Mouse (Mus musculus) splenic B cell, adult 2 months (primary cell): Measurements from ENCODE around the gene Twsg1.
A peak's percentile ranks its signal among the peaks of the same experiment; 100 is the strongest.

Experiments
- DNase-seq: peaks from one replicate; pipeline ENCODE4 v3.0.0-alpha.2; 2011; ENCODE audit warnings: low read depth, low spot score
- H3K27me3 ChIP-seq: 2 replicates; pipeline ENCODE4 v1.6.1; 2012; ENCODE audit warnings: mild to moderate bottlenecking, low read length, moderate library complexity, mixed read lengths; ENCODE audit not compliant: control insufficient read depth, poor library complexity, insufficient read depth, severe bottlenecking
- H3K36me3 ChIP-seq: 2 replicates; pipeline ENCODE4 v1.6.1; 2012; ENCODE audit warnings: mild to moderate bottlenecking, low read length, moderate library complexity, mixed read lengths; ENCODE audit not compliant: control insufficient read depth, poor library complexity, insufficient read depth, severe bottlenecking

Twsg1 gene

DNA sequence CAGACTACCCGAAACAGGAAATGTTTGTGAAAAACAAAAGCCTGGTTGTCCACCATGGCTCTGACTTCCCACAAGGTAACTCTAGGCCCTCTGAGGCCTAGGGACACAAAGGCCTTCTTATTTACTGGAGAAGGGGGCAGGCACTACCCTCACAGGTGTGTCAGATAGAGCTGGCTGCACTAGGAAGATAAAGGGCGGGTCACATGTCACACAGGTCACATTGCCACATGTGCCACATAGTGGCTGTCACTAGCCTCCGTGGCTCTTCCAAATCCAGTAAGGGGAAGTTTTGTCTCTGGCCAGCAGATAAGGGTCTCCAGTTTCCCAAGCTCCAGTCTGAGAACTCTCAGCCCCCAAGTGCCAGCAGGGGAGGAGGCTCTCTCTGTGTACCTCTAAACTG is 31.8 kb downstream of the Twsg1 start:
- no peaks in the 10 kb centered on the region for H3K27me3 ChIP-seq
- peaks cover 10% of the 10 kb centered on the region; the same call in 1 of the 2 replicates for H3K36me3 ChIP-seq
- DNase-seq, result no peak

DNA sequence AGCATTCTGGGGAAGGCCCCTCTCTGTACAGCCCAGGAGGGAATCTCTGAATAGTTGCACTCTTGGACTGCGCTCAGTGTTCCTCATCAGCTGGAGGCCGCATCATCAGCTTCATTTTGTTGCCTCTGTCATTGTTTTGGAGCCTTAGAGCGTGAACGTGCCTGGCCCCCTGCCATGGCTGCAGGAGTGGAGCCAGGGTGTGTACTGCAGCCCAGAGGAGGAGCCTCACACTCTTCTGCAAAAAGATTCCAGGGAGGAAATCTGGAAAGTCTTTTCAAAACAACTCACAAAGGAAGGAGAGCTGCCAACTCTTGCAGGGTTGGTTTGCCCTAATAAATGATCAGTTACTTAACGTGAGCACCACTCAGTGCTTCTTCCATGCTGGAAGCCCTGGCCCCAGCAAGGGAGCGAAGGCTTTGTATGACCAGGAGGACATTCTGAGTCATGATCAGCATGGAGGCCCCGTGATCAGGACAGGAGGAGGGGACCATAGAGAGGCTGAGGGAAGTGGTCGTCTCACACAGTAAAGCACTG is 34.8 kb downstream of the Twsg1 start:
- no peak for DNase-seq
- Histone ChIP-seq H3K27me3 (no peaks in the 10 kb centered on the region), H3K36me3 (no peaks in the 10 kb centered on the region)

DNA sequence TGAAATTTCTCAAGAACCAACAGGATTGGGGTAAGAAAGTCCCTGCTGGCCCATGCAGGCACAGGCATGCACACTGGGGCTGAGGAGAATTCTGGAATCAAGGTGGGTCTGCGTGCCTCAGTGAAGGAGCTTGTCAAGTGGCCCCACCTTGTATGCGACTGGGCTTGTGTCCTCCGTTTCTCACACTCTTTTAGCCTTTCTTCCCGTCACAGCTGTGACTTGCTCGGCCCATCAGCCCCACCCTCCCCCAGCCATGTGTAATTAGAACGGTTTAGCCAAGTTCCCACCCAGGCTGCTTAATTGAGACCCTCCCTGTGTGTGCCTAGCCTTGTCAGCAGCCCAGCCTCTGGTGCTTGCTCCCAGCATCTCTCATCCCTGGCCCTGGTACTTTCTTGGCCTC is 36.9 kb downstream of the Twsg1 start:
- no peak for DNase-seq
- no peaks in the 10 kb centered on the region for H3K27me3 ChIP-seq
- H3K36me3 ChIP-seq, result no peaks in the 10 kb centered on the region

DNA sequence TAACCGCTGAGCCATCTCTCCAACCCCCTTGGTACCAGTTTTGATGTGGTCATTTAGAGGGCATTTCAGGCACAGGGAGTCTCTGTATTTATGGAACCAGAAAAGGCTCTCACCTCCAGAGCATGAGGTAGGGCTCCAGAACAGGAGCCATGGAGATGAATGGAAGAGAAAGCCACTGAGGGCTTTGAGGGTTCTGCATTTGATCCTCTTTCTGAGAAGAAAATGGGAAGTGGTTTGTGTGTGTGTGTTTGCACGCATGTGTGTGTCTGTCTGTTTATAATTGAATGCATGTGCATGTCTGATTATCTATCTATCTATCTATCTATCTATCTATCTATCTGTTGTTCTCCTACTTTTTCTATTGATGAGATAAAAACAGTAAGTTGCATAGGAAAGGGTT is 38.8 kb downstream of the Twsg1 start:
- Histone ChIP-seq H3K36me3 (no peaks in the 10 kb centered on the region), H3K27me3 (no peaks in the 10 kb centered on the region)
- no peak for DNase-seq

DNA sequence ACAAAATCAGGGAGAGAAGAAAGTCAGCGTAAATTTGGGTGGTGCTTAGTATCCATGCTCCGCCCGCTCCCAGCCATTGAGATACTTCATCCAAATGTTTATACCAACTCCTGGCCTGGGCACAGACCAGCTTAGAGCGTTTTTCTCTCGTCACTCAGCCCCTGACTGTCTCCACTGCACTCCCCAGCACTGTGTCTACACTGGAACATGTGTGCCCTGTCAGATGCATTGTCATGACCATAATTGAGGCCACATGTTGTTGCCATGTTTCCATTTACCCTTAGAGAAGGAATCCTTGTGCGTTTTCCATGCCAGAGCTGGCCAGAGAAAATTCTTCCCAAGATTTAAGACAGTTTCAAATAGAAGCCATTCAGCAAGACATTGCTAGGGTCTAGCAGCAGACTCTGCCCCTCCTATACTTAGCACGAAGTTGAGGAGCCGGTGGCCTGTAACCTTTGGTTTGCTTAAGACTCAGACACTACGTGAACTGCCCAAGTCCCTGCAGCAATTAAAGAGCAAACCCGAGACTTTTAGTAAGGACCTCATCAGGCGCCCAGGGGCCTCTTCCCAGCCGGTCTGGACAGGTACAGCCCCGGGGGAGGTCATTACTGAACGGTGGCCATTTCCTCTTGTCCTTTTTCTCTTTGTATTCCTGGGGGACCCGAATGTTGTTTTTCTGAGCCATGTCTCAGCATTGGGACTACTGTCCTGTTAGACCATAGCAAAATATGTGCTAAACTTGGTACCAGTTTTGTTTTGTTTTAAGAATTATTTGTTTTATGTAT is 39.5 kb downstream of the Twsg1 start:
- H3K27me3 ChIP-seq, result no peaks in the 10 kb centered on the region
- DNase-seq, result no peak
- H3K36me3 ChIP-seq, result no peaks in the 10 kb centered on the region

DNA sequence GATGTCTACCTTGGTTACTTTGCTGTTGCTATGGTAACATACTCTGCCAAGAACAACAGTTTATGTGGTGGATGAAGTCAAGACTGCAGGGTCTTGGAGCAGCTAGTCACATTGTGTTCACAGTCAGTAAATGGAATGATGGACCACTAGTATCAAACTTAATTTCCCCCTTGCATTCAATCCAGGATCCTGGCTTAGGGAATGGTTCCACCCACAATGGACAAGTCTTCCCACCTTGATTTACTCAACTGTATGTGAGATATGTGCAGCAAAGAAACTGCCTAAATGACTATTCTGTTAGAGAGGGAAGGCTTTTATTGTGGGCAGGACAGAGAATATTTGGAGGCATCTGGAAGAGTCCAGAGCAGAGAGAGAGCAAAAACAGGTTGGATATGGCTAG is 42.8 kb downstream of the Twsg1 start:
- no peaks in the 10 kb centered on the region for H3K27me3 ChIP-seq
- no peak for DNase-seq
- no peaks in the 10 kb centered on the region for H3K36me3 ChIP-seq

DNA sequence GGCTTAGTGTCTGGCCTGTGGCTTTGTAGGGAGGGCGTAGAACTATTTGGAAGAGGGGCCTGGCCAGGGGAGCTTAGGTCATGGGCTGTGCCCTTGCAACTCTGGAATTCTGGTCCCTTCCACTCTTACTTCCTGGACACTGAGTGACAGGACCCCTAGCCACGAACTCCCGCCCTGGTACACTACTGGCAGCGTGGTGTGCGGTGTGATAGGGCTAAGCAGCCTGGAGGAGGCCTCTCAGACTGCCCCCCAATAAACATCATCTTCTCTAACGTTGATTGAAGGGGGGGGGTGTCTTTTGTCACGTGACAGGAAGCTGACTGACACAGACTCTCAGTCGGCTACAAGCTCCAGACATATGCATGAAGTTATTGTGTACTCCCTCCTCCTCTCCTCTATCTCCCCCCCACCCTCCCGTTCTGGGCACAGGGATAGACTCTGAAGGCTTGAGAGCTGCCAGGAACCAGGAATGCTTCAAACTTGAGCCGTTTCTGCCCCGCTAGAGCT is 44.1 kb downstream of the Twsg1 start:
- Histone ChIP-seq H3K27me3 (no peaks in the 10 kb centered on the region), H3K36me3 (no peaks in the 10 kb centered on the region)
- DNase-seq, result peak; percentile 71

DNA sequence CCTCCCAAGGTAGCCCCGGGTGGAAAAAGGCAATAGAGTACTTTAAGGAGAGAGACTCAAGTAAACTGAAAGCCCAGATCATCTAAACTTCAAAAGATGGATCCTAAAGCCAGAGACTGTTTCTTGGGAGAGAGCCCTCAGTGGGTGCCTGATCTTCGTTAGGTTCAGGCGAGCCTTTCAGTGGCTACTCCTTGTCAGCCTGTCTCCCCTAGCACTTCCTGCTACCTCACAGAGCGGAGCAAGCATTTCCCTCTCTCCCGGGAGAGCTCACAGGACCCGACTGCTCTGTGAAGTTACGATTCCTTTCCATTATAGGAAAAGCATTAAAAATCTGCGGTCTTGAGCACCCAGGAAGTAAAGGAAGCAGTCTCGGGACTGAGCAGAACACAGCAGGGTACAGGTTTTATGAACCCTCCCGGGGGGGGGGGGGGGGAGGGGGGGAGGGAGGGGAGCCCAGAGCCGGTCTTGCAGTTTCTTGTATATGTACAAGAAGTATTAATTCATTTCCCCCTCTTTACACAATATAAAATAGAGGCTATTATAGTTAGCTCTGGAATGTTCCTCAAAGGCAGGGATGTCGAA is 44.6 kb downstream of the Twsg1 start:
- no peaks in the 10 kb centered on the region for H3K36me3 ChIP-seq
- DNase-seq, result peak; percentile 7

DNA sequence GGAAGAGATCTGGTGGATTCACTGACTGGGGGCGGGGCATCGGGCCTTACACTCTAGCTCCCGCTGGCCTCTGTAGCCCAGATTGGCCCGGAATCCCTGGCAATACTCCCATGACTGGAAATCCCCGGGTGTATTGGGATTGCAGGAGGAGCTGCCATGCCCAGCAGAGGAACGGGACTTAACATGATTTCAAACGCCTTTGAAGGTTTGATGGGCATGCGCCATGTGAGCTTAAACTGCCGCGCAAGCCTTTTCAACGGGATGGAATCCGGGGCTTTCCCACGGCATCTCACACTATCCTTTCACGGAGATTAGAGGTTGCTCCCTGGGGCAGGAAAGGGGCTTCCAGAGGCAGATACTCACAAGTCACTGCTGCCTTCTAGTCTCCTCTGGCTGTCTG is 45.8 kb downstream of the Twsg1 start:
- no peaks in the 10 kb centered on the region for H3K27me3 ChIP-seq
- no peaks in the 10 kb centered on the region for H3K36me3 ChIP-seq
- no peak for DNase-seq

More for the DNA sequence above, 44.6 kb downstream of the Twsg1 start:
- H3K27me3 ChIP-seq, result no peaks in the 10 kb centered on the region

DNA sequence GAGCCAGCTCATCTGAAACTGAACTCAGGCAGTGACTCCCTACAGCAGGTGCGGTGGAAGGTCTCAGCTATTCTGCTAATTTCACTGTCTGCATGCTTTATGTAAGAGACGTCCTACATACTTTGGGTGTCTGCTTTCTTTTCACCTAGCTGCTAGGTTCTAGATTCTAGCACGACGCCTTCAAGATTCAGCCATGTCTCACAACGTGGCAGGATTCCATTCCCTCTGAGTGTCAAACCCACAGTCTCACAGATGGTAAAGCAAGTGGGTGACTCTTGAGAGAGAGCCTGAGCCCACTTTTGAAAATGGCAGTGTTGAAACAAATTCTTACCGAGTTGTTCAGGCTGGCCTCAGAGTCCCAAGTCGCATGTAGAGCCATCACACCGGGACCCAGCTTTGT is 47.2 kb downstream of the Twsg1 start:
- Histone ChIP-seq H3K27me3 (no peaks in the 10 kb centered on the region), H3K36me3 (no peaks in the 10 kb centered on the region)
- no peak for DNase-seq

DNA sequence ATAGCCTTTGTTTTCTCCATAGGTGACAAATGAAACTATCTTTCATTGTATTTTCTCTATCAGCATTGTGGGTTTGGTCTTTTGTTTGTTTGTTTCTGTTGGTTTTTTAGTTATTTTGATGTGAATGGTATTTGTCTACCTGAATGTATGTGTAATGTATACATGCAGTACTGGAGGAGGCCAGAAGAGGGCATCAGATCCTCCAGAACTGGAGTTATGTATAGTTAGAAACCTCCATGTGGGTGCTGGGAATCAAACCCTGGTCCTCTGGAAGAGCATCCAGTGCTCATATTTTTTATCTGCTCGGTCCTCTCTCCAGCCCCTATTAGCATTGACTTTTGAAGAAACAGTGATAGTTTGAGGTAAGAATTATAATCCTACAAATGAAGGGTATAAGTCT is 48.0 kb downstream of the Twsg1 start:
- H3K27me3 ChIP-seq, result no peaks in the 10 kb centered on the region
- H3K36me3 ChIP-seq, result no peaks in the 10 kb centered on the region
- peak; percentile 42 for DNase-seq

DNA sequence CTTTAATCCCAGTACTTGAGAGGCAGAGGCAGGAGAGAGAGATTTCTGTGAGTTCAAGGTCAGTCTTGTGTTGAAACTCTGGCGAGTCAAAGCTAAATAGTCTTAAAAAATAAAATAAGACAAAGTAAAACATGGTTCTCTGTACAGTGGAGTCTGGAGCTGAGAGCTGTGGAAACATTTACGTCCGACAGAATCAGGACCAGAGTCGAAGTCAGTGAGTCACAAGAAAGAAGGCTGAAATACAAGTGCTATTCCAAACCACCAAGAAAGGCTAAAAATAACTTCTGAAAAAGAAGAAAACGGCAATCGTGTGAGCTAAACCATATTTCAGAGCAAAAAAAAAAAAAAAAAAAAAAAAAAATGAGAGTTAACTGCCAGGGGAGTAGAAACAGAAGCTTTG is 48.7 kb downstream of the Twsg1 start:
- Histone ChIP-seq H3K36me3 (no peaks in the 10 kb centered on the region), H3K27me3 (no peaks in the 10 kb centered on the region)
- DNase-seq, result no peak

DNA sequence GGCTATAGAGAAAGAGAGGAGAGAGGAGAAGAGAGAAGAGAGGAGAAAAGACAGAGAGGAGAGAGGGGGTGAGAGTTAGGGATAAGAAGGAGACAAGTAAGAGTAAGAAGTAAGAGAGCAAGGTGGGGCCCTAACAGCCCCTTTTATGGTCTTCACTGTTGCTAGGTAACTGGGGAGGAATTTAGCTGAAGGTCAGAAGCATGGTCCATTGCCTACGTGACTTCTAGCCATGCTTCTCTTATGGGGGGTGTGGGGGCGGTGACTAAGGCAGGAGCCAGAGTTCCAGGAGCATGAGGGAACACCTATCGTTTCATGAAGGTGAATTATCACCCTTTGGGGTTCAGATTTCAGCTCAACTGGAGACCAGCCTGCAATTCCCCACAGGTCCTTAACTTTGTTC is 55.0 kb downstream of the Twsg1 start:
- H3K36me3 ChIP-seq, result no peaks in the 10 kb centered on the region
- no peaks in the 10 kb centered on the region for H3K27me3 ChIP-seq
- DNase-seq, result no peak

DNA sequence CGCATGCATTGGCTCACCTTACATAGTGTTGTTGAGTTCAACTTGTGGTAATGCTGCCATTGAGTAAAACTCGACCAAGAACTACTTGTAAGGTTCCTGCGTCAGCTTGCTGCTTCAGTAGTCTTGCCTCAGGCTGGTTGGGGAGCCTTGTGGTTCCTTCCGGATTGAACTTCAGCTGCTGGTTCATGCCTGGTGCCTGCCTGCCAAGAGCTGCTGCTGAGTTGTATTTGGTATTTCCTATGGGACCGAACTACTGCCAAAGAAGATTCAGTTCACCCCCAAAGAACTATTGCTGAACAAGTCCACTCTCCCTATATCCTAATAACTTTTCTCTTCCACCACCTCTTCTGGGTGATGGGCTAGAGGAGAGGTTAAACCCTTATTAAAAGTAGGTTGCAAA is 61.5 kb downstream of the Twsg1 start:
- DNase-seq, result no peak
- Histone ChIP-seq H3K27me3 (no peaks in the 10 kb centered on the region; the same call in 1 of the 2 replicates), H3K36me3 (no peaks in the 10 kb centered on the region)

DNA sequence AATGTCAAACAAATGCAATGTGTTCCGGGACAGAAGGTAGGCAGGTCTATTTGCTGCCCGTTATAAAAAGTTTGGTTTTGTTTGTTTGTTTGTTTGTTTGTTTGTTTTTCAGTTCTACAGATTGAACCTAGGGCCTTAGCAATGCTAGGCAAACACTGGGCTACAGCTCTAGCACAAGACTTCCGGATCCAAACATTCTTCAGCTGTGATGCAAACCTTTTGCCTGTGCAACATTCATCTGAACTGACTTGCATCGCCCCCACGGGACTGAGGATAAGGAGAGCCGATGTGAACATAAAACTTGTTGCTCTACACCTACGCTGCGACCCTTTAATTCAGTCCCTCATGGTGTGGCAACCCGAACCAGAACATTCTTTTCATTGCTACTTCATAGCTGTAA is 64.5 kb downstream of the Twsg1 start:
- no peaks in the 10 kb centered on the region for H3K36me3 ChIP-seq
- DNase-seq, result no peak
- no peaks in the 10 kb centered on the region; the same call in 1 of the 2 replicates for H3K27me3 ChIP-seq
